Mouse (Mus musculus): Measurements from ENCODE around the gene Acss1. TPM values are rescaled to one million over a fixed set of nuclear protein-coding genes. Genes with fewer than 3 reads are reported as not detected.

Acss1 gene
- polyA plus RNA-seq, 1 experiment, result 2.8 TPM

- TF ChIP-seq FLI1 (IDR thresholded peaks at IDR 0.05; ENCODE audit: low read length), result no peak
- no peak for TF ChIP-seq GATA1 (IDR thresholded peaks at IDR 0.05; ENCODE audit: borderline replicate concordance, low read length)
- Histone ChIP-seq H3K9me3 (no peaks in the 10 kb centered on the region), H3K36me3 (replicated peaks; ENCODE audit: low read length) (peaks cover 85% of the 10 kb centered on the region), H3K4me3 (replicated peaks) (no peak overlapping the region), H3K27me3 (replicated peaks) (no peaks in the 10 kb centered on the region), H3K4me1 (no peaks in the 10 kb centered on the region; the same call in 1 of the 2 replicates)
These were observed 79.2 kb downstream of the Acss1 start for GRCm38 (mm10) chr2:150589076-150589475.

GRCm38 (mm10) chr2:150579628-150580027, 88.7 kb downstream of the Acss1 start:
- Histone ChIP-seq H3K27me3 (replicated peaks) (no peaks in the 10 kb centered on the region), H3K9me3 (no peaks in the 10 kb centered on the region), H3K4me1 (no peaks in the 10 kb centered on the region), H3K36me3 (replicated peaks; ENCODE audit: low read length) (peaks cover 95% of the 10 kb centered on the region), H3K4me3 (replicated peaks) (no peak overlapping the region)
- TF ChIP-seq GATA1 (IDR thresholded peaks at IDR 0.05; ENCODE audit: borderline replicate concordance, low read length), result no peak
- no peak for TF ChIP-seq FLI1 (IDR thresholded peaks at IDR 0.05; ENCODE audit: low read length)

- no peaks in the 10 kb centered on the region for H3K9me3 ChIP-seq
- peaks cover 4% of the 10 kb centered on the region for H3K4me1 ChIP-seq
- TF ChIP-seq FLI1 (IDR thresholded peaks at IDR 0.05; ENCODE audit: low read length), result no peak
- TF ChIP-seq GATA1 (IDR thresholded peaks at IDR 0.05; ENCODE audit: borderline replicate concordance, low read length), result no peak
- H3K36me3 ChIP-seq (replicated peaks; ENCODE audit: low read length), result peaks cover 95% of the 10 kb centered on the region
- H3K27me3 ChIP-seq (replicated peaks), result no peaks in the 10 kb centered on the region
- no peak overlapping the region for H3K4me3 ChIP-seq (replicated peaks)
These were observed 89.7 kb downstream of the Acss1 start for GRCm38 (mm10) chr2:150578603-150579002.

GRCm38 (mm10) chr2:150576256-150576655, 92.0 kb downstream of the Acss1 start:
- TF ChIP-seq FLI1 (IDR thresholded peaks at IDR 0.05; ENCODE audit: low read length), result no peak
- no peak for TF ChIP-seq GATA1 (IDR thresholded peaks at IDR 0.05; ENCODE audit: borderline replicate concordance, low read length)
- no peaks in the 10 kb centered on the region for H3K27me3 ChIP-seq (replicated peaks)
- peaks cover 93% of the 10 kb centered on the region for H3K36me3 ChIP-seq (replicated peaks; ENCODE audit: low read length)
- H3K4me3 ChIP-seq (replicated peaks), result no peak overlapping the region
- no peaks in the 10 kb centered on the region for H3K9me3 ChIP-seq
- H3K4me1 ChIP-seq, result peaks cover 27% of the 10 kb centered on the region

GRCm38 (mm10) chr2:150572463-150572862, 95.8 kb downstream of the Acss1 start:
- Histone ChIP-seq H3K36me3 (replicated peaks; ENCODE audit: low read length) (peaks cover 56% of the 10 kb centered on the region), H3K9me3 (no peaks in the 10 kb centered on the region), H3K4me3 (replicated peaks) (peak overlapping the region; percentile 91), H3K27me3 (replicated peaks) (no peaks in the 10 kb centered on the region), H3K4me1 (peaks cover 65% of the 10 kb centered on the region)
- TF ChIP-seq FLI1 (IDR thresholded peaks at IDR 0.05; ENCODE audit: low read length), result no peak
- TF ChIP-seq GATA1 (IDR thresholded peaks at IDR 0.05; ENCODE audit: borderline replicate concordance, low read length), result no peak

GRCm38 (mm10) chr2:150570761-150571160, 97.5 kb downstream of the Acss1 start:
- H3K27me3 ChIP-seq (replicated peaks), result no peaks in the 10 kb centered on the region
- H3K36me3 ChIP-seq (replicated peaks; ENCODE audit: low read length), result peaks cover 41% of the 10 kb centered on the region
- H3K4me3 ChIP-seq (replicated peaks), result peak overlapping the region; percentile 91
- TF ChIP-seq GATA1 (IDR thresholded peaks at IDR 0.05; ENCODE audit: borderline replicate concordance, low read length) (no peak), FLI1 (IDR thresholded peaks at IDR 0.05; ENCODE audit: low read length) (no peak)
- peaks cover 82% of the 10 kb centered on the region for H3K4me1 ChIP-seq
- no peaks in the 10 kb centered on the region for H3K9me3 ChIP-seq

GRCm38 (mm10) chr2:150569847-150570590, 98.3 kb downstream of the Acss1 start, which contains the start of gene Cst7:
Gene Cst7, plus strand, starts transcription at chr2:150570415.
- no peak for TF ChIP-seq FLI1 (IDR thresholded peaks at IDR 0.05; ENCODE audit: low read length)
- no peak for TF ChIP-seq GATA1 (IDR thresholded peaks at IDR 0.05; ENCODE audit: borderline replicate concordance, low read length)
- Histone ChIP-seq H3K36me3 (replicated peaks; ENCODE audit: low read length) (peaks cover 33% of the 10 kb centered on the region), H3K9me3 (no peaks in the 10 kb centered on the region), H3K4me3 (replicated peaks) (peak within 1 kb of the TSS; percentile 91), H3K27me3 (replicated peaks) (no peaks in the 10 kb centered on the region), H3K4me1 (peaks cover 85% of the 10 kb centered on the region)

Other genes with a start within 250 kb of the Acss1 start
- gene Zfp442, start 217.0 kb downstream of the Acss1 start, polyA plus RNA-seq (2012; ENCODE audit: insufficient read depth, low replicate concordance), result 0.09 TPM in 1 of 2 replicates, not detected in the other
- gene Zfp345, start 183.4 kb downstream of the Acss1 start, polyA plus RNA-seq (2012; ENCODE audit: insufficient read depth, low replicate concordance), result not detected in 2 replicates
- 4.4 and 13.6 TPM in 2 replicates for gene Cst7, start 98.1 kb downstream of the Acss1 start, polyA plus RNA-seq (2012; ENCODE audit: insufficient read depth, low replicate concordance)
- gene Apmap, start 59.9 kb downstream of the Acss1 start, polyA plus RNA-seq (2012; ENCODE audit: insufficient read depth, low replicate concordance), result 29.0 and 66.7 TPM in 2 replicates
- not detected in 2 replicates for gene Vsx1, start 20.9 kb upstream of the Acss1 start, polyA plus RNA-seq (2012; ENCODE audit: insufficient read depth, low replicate concordance)
- 5.0 and 11.9 TPM in 2 replicates for gene Entpd6, start 80.5 kb upstream of the Acss1 start, polyA plus RNA-seq (2012; ENCODE audit: insufficient read depth, low replicate concordance)
- 7.5 and 43.3 TPM in 2 replicates for gene Pygb, start 118.2 kb upstream of the Acss1 start, polyA plus RNA-seq (2012; ENCODE audit: insufficient read depth, low replicate concordance)
- gene Abhd12, start 236.2 kb upstream of the Acss1 start, polyA plus RNA-seq (2012; ENCODE audit: insufficient read depth, low replicate concordance), result 41.0 and 139 TPM in 2 replicates
- 7.9 TPM in 1 of 2 replicates, not detected in the other for gene Gins1, start 236.9 kb upstream of the Acss1 start, polyA plus RNA-seq (2012; ENCODE audit: insufficient read depth, low replicate concordance)

Measured in megakaryocyte, embryonic 14.5 days (primary cell).